Mouse (Mus musculus): ENCODE measurements around the gene Ccnk. TPM values are rescaled to one million over a fixed set of nuclear protein-coding genes. Genes with fewer than 3 reads are reported as not detected.

Ccnk gene
- polyA plus RNA-seq, 1 experiment from 2014 or later, result 5.4 TPM

DNA sequence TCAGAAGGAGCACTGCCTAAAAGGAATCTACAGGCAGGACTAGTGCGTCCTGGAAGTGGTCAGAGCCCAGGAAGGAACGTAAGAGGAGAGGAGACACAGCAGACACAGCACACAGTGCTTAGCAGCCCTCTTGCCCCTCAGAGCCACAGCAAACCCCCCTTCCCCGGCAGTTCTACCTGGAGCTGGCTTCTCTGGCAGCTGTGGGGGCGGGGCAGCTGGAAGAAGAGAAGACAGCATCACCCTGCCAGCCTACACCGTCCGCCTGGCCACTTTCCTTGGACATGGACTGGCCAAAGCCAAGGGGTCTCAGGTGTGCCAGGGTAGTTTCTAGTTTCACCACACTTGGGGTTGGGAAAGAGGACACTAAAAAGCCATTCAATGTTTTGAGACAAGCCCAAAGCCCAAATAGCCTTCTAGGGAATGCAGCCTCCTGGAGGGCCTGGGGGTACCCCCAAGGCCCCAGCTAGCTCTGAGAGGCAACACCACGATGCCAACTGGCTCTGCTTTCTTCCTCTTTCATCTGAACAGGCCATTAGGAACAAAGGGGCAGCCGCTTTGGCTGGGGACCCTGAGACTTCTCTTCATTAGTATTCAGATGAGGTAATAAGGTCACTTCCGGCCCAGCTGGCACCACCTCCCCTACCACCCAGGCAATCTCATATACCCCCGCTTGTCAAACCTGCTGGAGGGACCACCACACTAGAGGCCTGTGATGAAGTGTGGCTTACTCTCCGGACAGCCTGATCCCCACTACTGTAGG is 37.4 kb downstream of the Ccnk start:
- Histone ChIP-seq H3K4me1 (peaks cover 92% of the 10 kb centered on the region), H3K4me2 (peak overlapping the region; percentile 24), H3K27ac (peak overlapping the region; percentile 69), H3K9ac (peak overlapping the region; percentile 12; the same call in 1 of the 2 replicates), H3K4me3 (replicated peaks) (no peak overlapping the region), H3K27me3 (peaks cover 18% of the 10 kb centered on the region), H3K36me3 (replicated peaks) (no peaks in the 10 kb centered on the region), H3K9me3 (no peaks in the 10 kb centered on the region)
- ATAC-seq (ENCODE audit: low FRiP score), result no peak
- WGBS, result 62% methylated on average over 11 of the region's 11 CpGs

- Histone ChIP-seq H3K27me3 (peaks cover 18% of the 10 kb centered on the region), H3K9me3 (no peaks in the 10 kb centered on the region), H3K27ac (peak overlapping the region; percentile 69), H3K4me2 (no peak overlapping the region), H3K4me3 (replicated peaks) (no peak overlapping the region), H3K36me3 (replicated peaks) (no peaks in the 10 kb centered on the region), H3K4me1 (peaks cover 86% of the 10 kb centered on the region), H3K9ac (no peak overlapping the region)
- ATAC-seq (ENCODE audit: low FRiP score), result no peak
- 60% methylated on average over 5 of the region's 5 CpGs for WGBS
Observed at GRCm38 (mm10) chr12:108217572-108217971, 38.2 kb downstream of the Ccnk start.

GRCm38 (mm10) chr12:108219163-108219562 is 39.8 kb downstream of the Ccnk start:
- ATAC-seq (ENCODE audit: low FRiP score), result no peak
- H3K9ac ChIP-seq, result 0 out of 2 replicates have a peak overlapping the region, but pooled peaks have one; percentile 21
- H3K27ac ChIP-seq, result peak overlapping the region; percentile 71
- no peaks in the 10 kb centered on the region for H3K36me3 ChIP-seq (replicated peaks)
- H3K4me1 ChIP-seq, result peaks cover 86% of the 10 kb centered on the region
- WGBS, result 60% methylated on average over 15 of the region's 15 CpGs
- H3K27me3 ChIP-seq, result peaks cover 15% of the 10 kb centered on the region
- H3K4me3 ChIP-seq (replicated peaks), result no peak overlapping the region
- no peak overlapping the region for H3K4me2 ChIP-seq
- H3K9me3 ChIP-seq, result no peaks in the 10 kb centered on the region

DNA sequence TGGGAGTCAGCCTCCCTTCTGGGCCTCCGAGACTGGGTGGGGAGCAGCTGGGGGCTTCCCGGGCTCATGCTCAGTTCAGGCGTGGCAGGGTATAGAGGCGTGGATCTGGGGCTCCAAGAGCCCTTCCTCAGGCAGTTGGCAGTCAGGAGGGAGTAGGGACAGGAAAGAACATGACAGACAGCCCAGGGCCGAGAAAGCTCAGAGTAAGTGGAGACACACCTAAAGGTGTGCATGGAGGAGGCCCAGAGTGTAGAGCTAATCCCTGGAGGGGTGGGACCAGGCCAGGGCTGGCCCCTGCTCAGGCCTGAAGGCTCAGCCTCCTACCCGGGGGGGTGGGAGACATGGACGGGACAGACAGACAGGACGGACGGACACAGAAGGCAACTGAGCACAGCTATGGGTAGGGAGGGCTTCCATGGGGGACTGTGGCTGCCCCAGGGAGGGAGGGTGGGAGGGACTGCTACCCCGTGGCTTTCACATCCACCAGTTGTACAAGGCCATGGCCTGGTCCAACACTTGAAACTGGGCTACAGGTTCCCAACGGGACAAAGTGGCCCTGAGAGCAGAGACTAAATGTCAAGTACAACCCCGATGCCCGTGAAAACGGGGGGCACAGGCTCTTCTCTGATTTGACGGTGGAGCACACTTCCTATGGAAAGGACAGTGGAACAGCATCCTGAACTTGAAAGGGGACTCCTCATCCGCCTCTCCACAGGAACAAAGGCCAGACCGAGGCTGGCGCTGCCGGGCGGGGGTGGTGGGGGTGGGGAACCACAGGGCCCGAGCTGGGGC is 40.6 kb downstream of the Ccnk start:
- peak; percentile 5; the same call in 1 of the 2 replicates for ATAC-seq (ENCODE audit: low FRiP score)
- H3K27ac ChIP-seq, result peak overlapping the region; percentile 71

DNA sequence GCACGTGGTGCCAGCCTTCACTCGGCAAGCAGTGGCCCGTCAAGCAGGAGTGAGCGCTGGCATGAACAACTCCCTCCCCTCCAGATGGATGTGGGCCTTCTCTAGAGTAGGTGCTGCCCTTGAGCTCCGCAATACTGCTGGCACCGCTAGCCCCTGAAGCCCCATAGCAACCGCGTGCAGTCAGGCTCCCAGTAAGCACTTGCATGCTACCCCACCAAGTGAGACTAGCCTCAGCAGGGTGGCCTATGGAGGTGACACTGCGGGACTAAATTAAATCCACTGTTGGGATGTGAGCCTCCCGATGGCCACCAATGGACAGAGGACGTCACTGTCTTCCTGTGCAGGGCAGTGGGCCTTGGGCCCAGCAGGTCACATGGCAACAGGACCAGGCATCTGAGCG is 41.2 kb downstream of the Ccnk start:
- Histone ChIP-seq H3K27me3 (0 out of 2 replicates have a peak, but pooled peaks cover 3% of the 10 kb centered on the region), H3K4me1 (peaks cover 89% of the 10 kb centered on the region), H3K36me3 (replicated peaks) (no peaks in the 10 kb centered on the region), H3K4me3 (replicated peaks) (no peak overlapping the region), H3K9me3 (no peaks in the 10 kb centered on the region), H3K27ac (peak overlapping the region; percentile 16), H3K9ac (no peak overlapping the region), H3K4me2 (no peak overlapping the region)
- ATAC-seq (ENCODE audit: low FRiP score), result no peak; the same call in 1 of the 2 replicates
- 67% methylated on average over 12 of the region's 12 CpGs for WGBS

More for the DNA sequence above, 40.6 kb downstream of the Ccnk start:
- H3K9me3 ChIP-seq, result no peaks in the 10 kb centered on the region
- H3K27me3 ChIP-seq, result peaks cover 7% of the 10 kb centered on the region; the same call in 1 of the 2 replicates
- 68% methylated on average over 18 of the region's 21 CpGs for WGBS
- H3K4me3 ChIP-seq (replicated peaks), result no peak overlapping the region
- H3K4me1 ChIP-seq, result peaks cover 86% of the 10 kb centered on the region
- peak overlapping the region; percentile 29; the same call in 1 of the 2 replicates for H3K9ac ChIP-seq
- H3K4me2 ChIP-seq, result no peak overlapping the region; the same call in 1 of the 2 replicates
- no peaks in the 10 kb centered on the region for H3K36me3 ChIP-seq (replicated peaks)

GRCm38 (mm10) chr12:108221206-108221605 is 41.8 kb downstream of the Ccnk start:
- H3K27ac ChIP-seq, result no peak overlapping the region; the same call in 1 of the 2 replicates
- no peak overlapping the region for H3K4me2 ChIP-seq
- peak; percentile 19 for ATAC-seq (ENCODE audit: low FRiP score)
- H3K9me3 ChIP-seq, result no peaks in the 10 kb centered on the region
- H3K4me1 ChIP-seq, result peaks cover 92% of the 10 kb centered on the region
- H3K4me3 ChIP-seq (replicated peaks), result no peak overlapping the region
- no peak overlapping the region for H3K9ac ChIP-seq
- 67% methylated on average over 10 of the region's 10 CpGs for WGBS
- H3K36me3 ChIP-seq (replicated peaks), result no peaks in the 10 kb centered on the region
- H3K27me3 ChIP-seq, result 0 out of 2 replicates have a peak, but pooled peaks cover under 1% of the 10 kb centered on the region

DNA sequence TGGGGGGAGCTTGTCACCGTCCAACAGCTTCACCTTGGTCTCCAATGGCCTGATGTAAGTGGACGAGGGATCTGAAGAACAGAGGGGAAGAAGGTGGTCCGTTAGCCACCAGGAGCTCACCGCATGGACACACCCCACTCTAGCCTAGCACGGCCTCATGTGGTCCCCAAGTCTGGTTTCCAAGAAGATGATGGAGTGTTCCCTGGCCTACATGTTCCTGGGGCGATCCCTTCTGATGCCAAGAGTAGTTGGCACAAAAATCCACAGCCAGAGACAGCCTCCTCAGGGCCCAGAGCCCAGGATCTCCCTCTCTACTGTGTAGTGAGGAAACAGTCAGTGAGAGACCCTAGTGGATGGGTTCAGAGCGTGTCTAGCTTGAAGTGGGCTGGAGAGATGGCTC is 42.3 kb downstream of the Ccnk start:
- Histone ChIP-seq H3K27ac (no peak overlapping the region), H3K4me3 (replicated peaks) (no peak overlapping the region), H3K9ac (no peak overlapping the region), H3K9me3 (no peaks in the 10 kb centered on the region), H3K27me3 (no peaks in the 10 kb centered on the region), H3K36me3 (replicated peaks) (no peaks in the 10 kb centered on the region), H3K4me1 (peaks cover 92% of the 10 kb centered on the region), H3K4me2 (no peak overlapping the region)
- WGBS, result 94% methylated on average over 7 of the region's 7 CpGs
- ATAC-seq (ENCODE audit: low FRiP score), result no peak

DNA sequence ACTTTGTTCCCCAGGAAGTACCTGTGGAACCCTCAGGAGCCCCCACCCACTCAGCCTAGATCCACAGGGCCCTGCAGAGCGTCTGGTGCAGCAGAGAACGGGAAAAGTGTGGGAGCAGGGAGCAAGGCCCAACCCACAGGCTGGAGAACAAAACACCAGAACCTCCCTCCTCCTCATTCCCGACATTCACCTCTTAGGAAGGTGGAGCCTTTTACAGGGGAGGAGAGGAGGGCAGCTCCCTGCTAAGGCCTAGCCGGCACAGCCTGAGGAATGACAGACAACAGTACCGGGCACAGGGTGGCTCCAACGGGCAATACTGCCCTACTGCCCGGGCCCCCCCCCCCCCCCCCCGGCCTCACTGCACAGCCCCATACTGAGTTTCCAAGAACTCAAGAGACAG is 44.0 kb downstream of the Ccnk start:
- Histone ChIP-seq H3K27ac (no peak overlapping the region), H3K4me1 (peaks cover 88% of the 10 kb centered on the region), H3K9me3 (no peaks in the 10 kb centered on the region), H3K9ac (no peak overlapping the region), H3K4me3 (replicated peaks) (no peak overlapping the region), H3K36me3 (replicated peaks) (no peaks in the 10 kb centered on the region), H3K27me3 (no peaks in the 10 kb centered on the region), H3K4me2 (no peak overlapping the region)
- WGBS, result 21% methylated on average over 7 of the region's 8 CpGs
- ATAC-seq (ENCODE audit: low FRiP score), result no peak

DNA sequence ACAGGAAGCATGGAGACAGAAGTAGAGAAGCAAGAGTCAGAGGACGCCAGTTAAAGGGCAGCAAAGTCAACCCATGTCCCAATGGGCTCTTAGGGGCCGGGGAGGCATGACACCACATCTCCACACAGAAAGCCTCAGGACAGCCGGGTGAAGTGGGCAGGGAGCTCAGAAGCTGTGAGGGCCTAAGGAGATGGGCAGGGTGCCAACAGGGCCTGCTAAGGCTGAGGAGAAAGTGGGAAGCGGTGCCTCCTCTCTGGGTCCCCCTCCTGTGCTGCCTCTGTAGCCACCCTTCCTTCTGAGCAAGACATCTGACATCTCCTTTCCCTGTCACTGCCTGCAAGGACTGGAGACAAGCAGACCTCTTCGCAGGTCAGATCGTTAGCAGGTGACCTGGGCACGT is 46.4 kb downstream of the Ccnk start:
- H3K4me3 ChIP-seq (replicated peaks), result no peak overlapping the region
- ATAC-seq (ENCODE audit: low FRiP score), result no peak
- no peak overlapping the region for H3K27ac ChIP-seq
- H3K27me3 ChIP-seq, result no peaks in the 10 kb centered on the region
- H3K4me1 ChIP-seq, result peaks cover 78% of the 10 kb centered on the region
- H3K4me2 ChIP-seq, result no peak overlapping the region
- WGBS, result 69% methylated on average over 7 of the region's 7 CpGs
- H3K9ac ChIP-seq, result peak overlapping the region; percentile 17; the same call in 1 of the 2 replicates
- H3K9me3 ChIP-seq, result no peaks in the 10 kb centered on the region
- H3K36me3 ChIP-seq (replicated peaks), result no peaks in the 10 kb centered on the region

DNA sequence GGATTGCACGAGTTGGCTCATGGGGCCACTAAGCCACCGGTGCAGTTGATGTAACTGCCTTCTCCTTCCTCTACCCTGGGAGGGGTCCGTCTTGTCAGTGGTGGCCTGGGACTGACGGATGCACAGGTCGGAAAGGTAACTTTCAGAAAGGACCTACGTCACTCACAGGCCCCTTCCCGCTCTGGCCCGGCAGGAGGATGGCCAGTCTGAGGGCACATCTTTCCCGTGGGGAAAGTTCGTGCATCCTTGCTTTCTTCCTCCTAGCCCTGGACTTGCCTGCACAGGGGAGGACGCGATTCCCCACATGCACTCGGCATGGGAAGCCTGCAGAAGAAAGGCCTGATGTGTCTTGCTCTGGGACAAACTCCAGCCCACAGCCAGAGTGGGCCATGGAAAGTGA is 46.8 kb downstream of the Ccnk start:
- ATAC-seq (ENCODE audit: low FRiP score), result no peak
- H3K9me3 ChIP-seq, result no peaks in the 10 kb centered on the region
- H3K4me1 ChIP-seq, result peaks cover 78% of the 10 kb centered on the region
- H3K36me3 ChIP-seq (replicated peaks), result no peaks in the 10 kb centered on the region
- H3K27ac ChIP-seq, result no peak overlapping the region
- H3K4me2 ChIP-seq, result no peak overlapping the region
- peak overlapping the region; percentile 17; the same call in 1 of the 2 replicates for H3K9ac ChIP-seq
- H3K27me3 ChIP-seq, result no peaks in the 10 kb centered on the region
- WGBS, result 77% methylated on average over 13 of the region's 13 CpGs
- H3K4me3 ChIP-seq (replicated peaks), result no peak overlapping the region

GRCm38 (mm10) chr12:108226941-108227340 is 47.6 kb downstream of the Ccnk start:
- Histone ChIP-seq H3K36me3 (replicated peaks) (no peaks in the 10 kb centered on the region), H3K4me3 (replicated peaks) (no peak overlapping the region), H3K4me2 (no peak overlapping the region), H3K4me1 (peaks cover 81% of the 10 kb centered on the region), H3K27ac (no peak overlapping the region), H3K9ac (0 out of 2 replicates have a peak overlapping the region, but pooled peaks have one; percentile 17), H3K9me3 (no peaks in the 10 kb centered on the region), H3K27me3 (no peaks in the 10 kb centered on the region)
- 92% methylated on average over 12 of the region's 12 CpGs for WGBS
- ATAC-seq (ENCODE audit: low FRiP score), result no peak

GRCm38 (mm10) chr12:108227527-108227926 is 48.1 kb downstream of the Ccnk start:
- Histone ChIP-seq H3K4me2 (no peak overlapping the region), H3K27ac (no peak overlapping the region), H3K36me3 (replicated peaks) (no peaks in the 10 kb centered on the region), H3K9ac (no peak overlapping the region), H3K4me1 (peaks cover 86% of the 10 kb centered on the region), H3K9me3 (no peaks in the 10 kb centered on the region), H3K4me3 (replicated peaks) (no peak overlapping the region), H3K27me3 (no peaks in the 10 kb centered on the region)
- 89% methylated on average over 16 of the region's 16 CpGs for WGBS
- no peak for ATAC-seq (ENCODE audit: low FRiP score)
